Mouse (Mus musculus) ES-Bruce4 (cell line): ENCODE data around the gene Cdkl4.

Experiments used
- CTCF ChIP-seq: IDR thresholded peaks from one replicate; pipeline ENCODE4 v1.8.1; 2011; ENCODE audit warnings: low read depth, low read length
- EP300 ChIP-seq: IDR thresholded peaks from 2 replicates; pipeline ENCODE4 v1.6.1; 2011; ENCODE audit warnings: low read depth, low read length; ENCODE audit not compliant: insufficient read depth

DNA sequence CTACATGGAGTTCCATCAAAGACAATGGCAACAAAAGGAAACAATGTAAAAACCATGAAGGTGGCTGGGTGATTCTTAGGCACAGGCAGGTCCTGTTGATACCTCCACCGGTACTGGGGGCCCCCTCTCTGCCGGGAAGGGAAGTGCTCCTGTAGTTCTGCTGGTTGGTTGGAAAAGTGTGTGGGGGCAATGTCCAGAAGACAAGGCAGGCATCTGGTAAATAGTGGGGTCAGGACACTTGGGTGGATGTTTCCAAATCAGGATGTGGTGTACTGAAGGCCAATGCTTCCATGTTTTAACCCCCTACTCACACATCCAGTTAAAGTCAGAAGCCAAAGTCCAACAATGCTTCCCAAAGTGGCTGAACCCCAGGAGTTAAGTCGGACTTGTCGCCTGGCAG, 17.9 kb downstream of the Cdkl4 start:
- no peak for TF ChIP-seq EP300
- no peak for TF ChIP-seq CTCF
